Mouse (Mus musculus): ENCODE measurements around the gene Ap3d1. TPM values are rescaled to one million over a fixed set of nuclear protein-coding genes. Genes with fewer than 3 reads are reported as not detected.
A peak's percentile ranks its signal among the peaks of the same experiment; 100 is the strongest.

Gene Ap3d1
- polyA plus RNA-seq, 1 experiment from 2014 or later = 45.7 TPM

GRCm38 (mm10) chr10:80776358-80776869 is 34.4 kb upstream of the Ap3d1 start:
- no peak for ATAC-seq (replicated peaks; ENCODE audit: extremely low read depth, insufficient read depth, low FRiP score)
- peak overlapping the region; percentile 16; the same call in 1 of the 2 replicates for H3K9ac ChIP-seq (ENCODE audit: low read length)
- H3K27ac ChIP-seq (ENCODE audit: low read length) = peak overlapping the region; percentile 53; the same call in 1 of the 2 replicates

DNA sequence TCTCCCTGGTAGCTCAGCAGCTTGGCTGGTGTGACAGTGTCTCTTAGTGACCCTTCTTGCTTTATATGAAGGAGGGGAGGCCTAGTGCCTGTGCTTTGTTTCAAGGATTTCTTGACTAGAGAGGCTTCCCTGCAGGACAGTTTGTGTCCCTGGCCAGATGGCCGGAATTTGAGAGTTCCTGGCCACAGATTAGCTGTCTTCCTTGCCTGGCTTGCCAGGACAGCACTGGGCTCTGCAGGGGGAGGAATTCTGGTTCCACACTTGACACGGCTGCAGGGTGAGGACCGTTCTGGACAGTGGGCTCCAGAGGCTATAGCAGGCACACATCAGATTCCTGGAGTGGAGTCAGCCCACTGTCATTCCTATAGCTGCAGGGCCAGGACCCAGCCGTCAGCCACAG is 33.7 kb upstream of the Ap3d1 start:
- H3K9me3 ChIP-seq (replicated peaks; ENCODE audit: control insufficient read depth, low read length) = no peaks in the 10 kb centered on the region
- H3K4me2 ChIP-seq (ENCODE audit: low read depth, low read length) = no peak overlapping the region
- peak overlapping the region; percentile 53 for H3K27ac ChIP-seq (ENCODE audit: low read length)
- peaks cover 35% of the 10 kb centered on the region for H3K4me1 ChIP-seq (ENCODE audit: control insufficient read depth, insufficient read depth, low read length)
- peak overlapping the region; percentile 39 for H3K9ac ChIP-seq (ENCODE audit: low read length)
- whole genome bisulfite sequencing = 62% methylated on average over 4 of the region's 4 CpGs
- no peak overlapping the region for H3K4me3 ChIP-seq (ENCODE audit: low read length)
- H3K27me3 ChIP-seq (ENCODE audit: control insufficient read depth, insufficient read depth, low read length) = no peaks in the 10 kb centered on the region
- peaks cover 41% of the 10 kb centered on the region for H3K36me3 ChIP-seq (ENCODE audit: control insufficient read depth, insufficient read depth)
- no peak for ATAC-seq (replicated peaks; ENCODE audit: extremely low read depth, insufficient read depth, low FRiP score)

More at GRCm38 (mm10) chr10:80776358-80776869, 34.4 kb upstream of the Ap3d1 start:
- Histone ChIP-seq H3K4me2 (ENCODE audit: low read depth, low read length) (no peak overlapping the region), H3K4me3 (ENCODE audit: low read length) (no peak overlapping the region), H3K27me3 (ENCODE audit: control insufficient read depth, insufficient read depth, low read length) (no peaks in the 10 kb centered on the region), H3K36me3 (ENCODE audit: control insufficient read depth, insufficient read depth) (peaks cover 45% of the 10 kb centered on the region), H3K9me3 (replicated peaks; ENCODE audit: control insufficient read depth, low read length) (no peaks in the 10 kb centered on the region), H3K4me1 (ENCODE audit: control insufficient read depth, insufficient read depth, low read length) (peaks cover 35% of the 10 kb centered on the region)
- 70% methylated on average over 6 of the region's 6 CpGs for WGBS

GRCm38 (mm10) chr10:80774981-80775380 is 32.9 kb upstream of the Ap3d1 start:
- H3K27me3 ChIP-seq (ENCODE audit: control insufficient read depth, insufficient read depth, low read length) = no peaks in the 10 kb centered on the region
- no peak overlapping the region for H3K4me2 ChIP-seq (ENCODE audit: low read depth, low read length)
- H3K36me3 ChIP-seq (ENCODE audit: control insufficient read depth, insufficient read depth) = peaks cover 45% of the 10 kb centered on the region
- WGBS = 38% methylated on average over 4 of the region's 4 CpGs
- peaks cover 35% of the 10 kb centered on the region for H3K4me1 ChIP-seq (ENCODE audit: control insufficient read depth, insufficient read depth, low read length)
- H3K27ac ChIP-seq (ENCODE audit: low read length) = peak overlapping the region; percentile 53
- H3K4me3 ChIP-seq (ENCODE audit: low read length) = no peak overlapping the region
- H3K9ac ChIP-seq (ENCODE audit: low read length) = peak overlapping the region; percentile 56
- ATAC-seq (replicated peaks; ENCODE audit: extremely low read depth, insufficient read depth, low FRiP score) = peak; percentile 10; the same call in 1 of the 2 replicates
- no peaks in the 10 kb centered on the region for H3K9me3 ChIP-seq (replicated peaks; ENCODE audit: control insufficient read depth, low read length)

DNA sequence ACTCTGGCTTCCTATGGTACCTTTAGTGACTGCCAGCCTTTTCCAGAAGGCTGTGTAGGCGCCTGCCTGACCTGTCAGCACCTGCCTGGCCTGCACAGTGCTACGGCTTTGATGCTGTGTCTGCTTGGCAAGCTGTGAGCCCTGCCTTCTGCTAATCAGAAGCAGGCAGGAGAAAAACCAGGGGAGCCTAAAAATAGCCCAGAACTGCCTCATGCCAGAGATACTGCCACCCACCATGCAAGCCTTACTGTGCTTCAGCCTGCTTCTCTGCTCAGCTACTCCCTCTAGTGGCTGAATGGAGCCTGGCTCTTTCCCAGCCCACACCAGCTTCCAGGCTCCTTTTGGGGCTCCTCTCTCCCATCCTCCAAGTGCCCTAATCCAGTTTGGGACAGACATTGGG is 32.5 kb upstream of the Ap3d1 start:
- no peak overlapping the region for H3K4me3 ChIP-seq (ENCODE audit: low read length)
- peak overlapping the region; percentile 56; the same call in 1 of the 2 replicates for H3K9ac ChIP-seq (ENCODE audit: low read length)
- 18% methylated on average over 2 of the region's 2 CpGs for WGBS
- H3K27ac ChIP-seq (ENCODE audit: low read length) = peak overlapping the region; percentile 96
- no peaks in the 10 kb centered on the region for H3K9me3 ChIP-seq (replicated peaks; ENCODE audit: control insufficient read depth, low read length)
- no peak overlapping the region for H3K4me2 ChIP-seq (ENCODE audit: low read depth, low read length)
- H3K36me3 ChIP-seq (ENCODE audit: control insufficient read depth, insufficient read depth) = peaks cover 46% of the 10 kb centered on the region
- peaks cover 35% of the 10 kb centered on the region for H3K4me1 ChIP-seq (ENCODE audit: control insufficient read depth, insufficient read depth, low read length)
- peak; percentile 95 for ATAC-seq (replicated peaks; ENCODE audit: extremely low read depth, insufficient read depth, low FRiP score)
- no peaks in the 10 kb centered on the region for H3K27me3 ChIP-seq (ENCODE audit: control insufficient read depth, insufficient read depth, low read length)

GRCm38 (mm10) chr10:80773816-80774215 is 31.8 kb upstream of the Ap3d1 start:
- Histone ChIP-seq H3K4me1 (ENCODE audit: control insufficient read depth, insufficient read depth, low read length) (peaks cover 35% of the 10 kb centered on the region), H3K4me2 (ENCODE audit: low read depth, low read length) (peak overlapping the region; percentile 7; the same call in 1 of the 2 replicates), H3K9ac (ENCODE audit: low read length) (peak overlapping the region; percentile 49), H3K36me3 (ENCODE audit: control insufficient read depth, insufficient read depth) (peaks cover 45% of the 10 kb centered on the region), H3K27ac (ENCODE audit: low read length) (peak overlapping the region; percentile 96), H3K9me3 (replicated peaks; ENCODE audit: control insufficient read depth, low read length) (no peaks in the 10 kb centered on the region), H3K4me3 (ENCODE audit: low read length) (no peak overlapping the region), H3K27me3 (ENCODE audit: control insufficient read depth, insufficient read depth, low read length) (no peaks in the 10 kb centered on the region)
- ATAC-seq (replicated peaks; ENCODE audit: extremely low read depth, insufficient read depth, low FRiP score) = no peak
- 55% methylated on average over 5 of the region's 5 CpGs for WGBS

DNA sequence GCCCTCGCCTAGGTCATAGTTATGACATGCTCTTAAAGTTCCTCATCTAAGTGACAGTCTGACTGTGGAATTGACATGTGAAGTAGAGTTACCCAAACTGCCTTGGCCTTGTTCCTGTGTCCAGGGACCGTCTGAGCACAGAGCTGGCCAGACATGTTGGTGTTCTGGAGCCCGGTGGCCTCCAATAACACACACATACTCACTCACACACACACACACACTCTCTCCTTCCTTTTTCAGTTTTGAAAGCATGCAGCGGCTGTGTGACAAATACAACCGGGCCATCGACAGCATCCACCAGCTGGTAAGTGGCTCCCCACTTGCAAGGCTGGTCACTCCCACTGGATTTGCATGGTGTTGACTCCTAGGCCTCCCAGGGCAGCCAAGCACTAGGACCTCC is 26.3 kb upstream of the Ap3d1 start:
- Histone ChIP-seq H3K4me2 (ENCODE audit: low read depth, low read length) (no peak overlapping the region), H3K4me3 (ENCODE audit: low read length) (no peak overlapping the region), H3K27ac (ENCODE audit: low read length) (no peak overlapping the region), H3K27me3 (ENCODE audit: control insufficient read depth, insufficient read depth, low read length) (no peaks in the 10 kb centered on the region), H3K4me1 (ENCODE audit: control insufficient read depth, insufficient read depth, low read length) (peaks cover 18% of the 10 kb centered on the region), H3K36me3 (ENCODE audit: control insufficient read depth, insufficient read depth) (peaks cover 55% of the 10 kb centered on the region), H3K9me3 (replicated peaks; ENCODE audit: control insufficient read depth, low read length) (no peaks in the 10 kb centered on the region), H3K9ac (ENCODE audit: low read length) (no peak overlapping the region)
- no peak for ATAC-seq (replicated peaks; ENCODE audit: extremely low read depth, insufficient read depth, low FRiP score)
- WGBS = 82% methylated on average over 6 of the region's 6 CpGs

DNA sequence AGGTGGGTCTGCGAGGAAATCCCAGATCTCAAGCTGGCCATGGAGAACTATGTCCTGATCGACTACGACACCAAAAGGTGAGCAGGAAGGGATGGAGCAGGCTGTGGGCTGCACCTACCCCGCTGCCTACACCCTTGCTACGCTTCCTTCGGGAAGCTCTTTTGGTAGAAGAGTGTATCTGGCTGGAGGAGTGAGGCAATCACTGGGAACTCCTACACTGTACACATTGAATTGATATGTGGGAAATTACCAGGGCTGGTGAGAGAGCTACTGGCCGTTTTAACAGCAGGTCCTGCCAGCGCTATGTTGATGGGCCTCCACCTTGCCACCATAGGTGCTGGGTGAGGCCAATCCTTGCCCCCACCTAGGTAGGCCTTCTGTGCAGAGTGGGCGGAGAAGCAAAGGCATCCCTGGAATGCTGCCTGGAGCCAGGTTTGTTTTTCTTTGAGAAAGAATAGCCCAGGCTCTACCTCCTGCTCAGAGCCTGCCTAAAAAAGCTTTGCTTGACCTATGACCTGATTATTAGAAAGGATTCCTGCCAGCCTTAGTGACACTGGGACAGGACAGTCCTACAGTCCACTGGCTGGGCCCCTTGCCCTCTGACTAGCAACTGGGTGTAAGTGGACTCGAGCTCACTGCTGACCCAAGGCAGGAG is 24.2 kb upstream of the Ap3d1 start:
- H3K9ac ChIP-seq (ENCODE audit: low read length) = peak overlapping the region; percentile 6; the same call in 1 of the 2 replicates
- no peak for ATAC-seq (replicated peaks; ENCODE audit: extremely low read depth, insufficient read depth, low FRiP score)
- H3K27me3 ChIP-seq (ENCODE audit: control insufficient read depth, insufficient read depth, low read length) = no peaks in the 10 kb centered on the region
- peaks cover 42% of the 10 kb centered on the region for H3K36me3 ChIP-seq (ENCODE audit: control insufficient read depth, insufficient read depth)
- H3K9me3 ChIP-seq (replicated peaks; ENCODE audit: control insufficient read depth, low read length) = no peaks in the 10 kb centered on the region
- peak overlapping the region; percentile 34; the same call in 1 of the 2 replicates for H3K27ac ChIP-seq (ENCODE audit: low read length)
- 60% methylated on average over 10 of the region's 10 CpGs for WGBS
- no peak overlapping the region for H3K4me3 ChIP-seq (ENCODE audit: low read length)
- H3K4me1 ChIP-seq (ENCODE audit: control insufficient read depth, insufficient read depth, low read length) = peaks cover 22% of the 10 kb centered on the region
- H3K4me2 ChIP-seq (ENCODE audit: low read depth, low read length) = no peak overlapping the region

DNA sequence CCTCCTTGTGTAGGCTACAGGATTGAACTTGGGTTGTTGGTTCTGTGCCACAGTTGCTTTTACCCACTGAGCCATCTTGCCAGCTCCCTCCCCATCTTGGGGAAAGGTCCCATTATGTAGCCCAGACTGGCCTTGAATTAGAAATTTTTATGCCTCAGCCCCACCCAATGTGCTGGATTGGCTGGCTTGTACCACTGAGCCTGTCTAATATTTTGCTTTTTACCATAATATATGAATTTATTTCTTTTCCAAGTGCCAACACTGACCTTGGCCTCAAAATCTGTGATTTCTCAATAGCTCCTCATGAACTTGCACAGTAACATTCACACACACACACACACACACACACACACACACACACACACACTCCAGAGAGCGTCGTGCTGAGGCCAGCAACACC is 23.7 kb upstream of the Ap3d1 start:
- no peaks in the 10 kb centered on the region for H3K27me3 ChIP-seq (ENCODE audit: control insufficient read depth, insufficient read depth, low read length)
- no peak overlapping the region for H3K4me2 ChIP-seq (ENCODE audit: low read depth, low read length)
- H3K4me1 ChIP-seq (ENCODE audit: control insufficient read depth, insufficient read depth, low read length) = peaks cover 27% of the 10 kb centered on the region
- no peak overlapping the region for H3K4me3 ChIP-seq (ENCODE audit: low read length)
- ATAC-seq (replicated peaks; ENCODE audit: extremely low read depth, insufficient read depth, low FRiP score) = no peak
- H3K27ac ChIP-seq (ENCODE audit: low read length) = peak overlapping the region; percentile 34; the same call in 1 of the 2 replicates
- WGBS = 77% methylated on average over 2 of the region's 2 CpGs
- H3K9ac ChIP-seq (ENCODE audit: low read length) = no peak overlapping the region
- peaks cover 41% of the 10 kb centered on the region for H3K36me3 ChIP-seq (ENCODE audit: control insufficient read depth, insufficient read depth)
- no peaks in the 10 kb centered on the region for H3K9me3 ChIP-seq (replicated peaks; ENCODE audit: control insufficient read depth, low read length)

DNA sequence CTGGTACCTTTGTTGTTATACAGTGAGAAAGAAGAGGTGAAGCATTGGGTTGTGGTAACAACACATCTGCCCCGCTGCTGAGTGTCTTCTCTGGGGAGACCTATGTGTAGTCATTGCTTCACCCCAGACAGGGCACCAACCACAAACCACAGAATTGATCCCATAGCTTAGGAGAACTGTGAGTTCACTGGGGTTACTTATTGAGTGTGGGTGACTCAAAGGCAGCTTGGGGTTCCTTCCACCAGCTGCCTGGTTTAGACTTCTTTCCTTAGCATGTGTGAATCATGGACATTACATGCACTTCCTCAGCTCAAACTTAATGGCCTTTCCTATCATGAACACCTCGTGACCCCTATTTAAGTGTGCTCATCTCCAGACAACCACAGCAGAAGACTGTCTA is 21.4 kb upstream of the Ap3d1 start:
- H3K36me3 ChIP-seq (ENCODE audit: control insufficient read depth, insufficient read depth) = peaks cover 30% of the 10 kb centered on the region
- no peak overlapping the region for H3K4me2 ChIP-seq (ENCODE audit: low read depth, low read length)
- no peak for ATAC-seq (replicated peaks; ENCODE audit: extremely low read depth, insufficient read depth, low FRiP score)
- H3K9ac ChIP-seq (ENCODE audit: low read length) = no peak overlapping the region
- 87% methylated on average over 2 of the region's 2 CpGs for WGBS
- peaks cover 48% of the 10 kb centered on the region for H3K4me1 ChIP-seq (ENCODE audit: control insufficient read depth, insufficient read depth, low read length)
- H3K9me3 ChIP-seq (replicated peaks; ENCODE audit: control insufficient read depth, low read length) = no peaks in the 10 kb centered on the region
- H3K4me3 ChIP-seq (ENCODE audit: low read length) = no peak overlapping the region
- no peaks in the 10 kb centered on the region for H3K27me3 ChIP-seq (ENCODE audit: control insufficient read depth, insufficient read depth, low read length)
- H3K27ac ChIP-seq (ENCODE audit: low read length) = no peak overlapping the region

Measured in heart, embryonic 16.5 days (tissue).